Mouse (Mus musculus): ENCODE measurements at regions not wholly inside any gene's neighbourhood (a gene's known extent, or its start where the extent isn't known, plus 50 kb on each side); places are given as distances from the start of the nearest gene placed in this dataset.

DNA sequence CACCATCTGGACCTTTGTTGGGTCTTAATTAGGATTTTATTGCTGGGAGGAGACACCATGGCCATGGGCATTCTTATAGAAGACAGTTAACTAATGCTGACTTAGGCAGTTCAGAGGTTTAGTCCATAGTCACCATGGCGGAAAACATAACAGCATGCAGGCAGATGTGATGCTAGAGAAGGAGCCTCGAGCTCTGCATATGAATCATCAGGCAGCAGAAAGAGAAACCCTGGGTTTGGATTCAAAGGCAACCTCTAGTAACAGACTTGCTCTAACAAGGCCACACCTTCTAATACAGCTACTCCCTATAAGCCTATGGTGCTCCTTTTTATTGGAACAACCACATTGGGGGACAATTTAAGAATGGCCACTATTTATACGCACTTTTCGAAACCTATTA is 141.7 kb upstream of the Slco3a1 start:
- peaks cover 15% of the 10 kb centered on the region for H3K4me1 ChIP-seq (replicated peaks; ENCODE audit: low read depth, low read length)
- no peaks in the 10 kb centered on the region for H3K36me3 ChIP-seq (ENCODE audit: insufficient read depth, low read length)
- no peaks in the 10 kb centered on the region for H3K27me3 ChIP-seq (ENCODE audit: insufficient read depth, low read length)
- H3K9me3 ChIP-seq (ENCODE audit: low read length), result no peaks in the 10 kb centered on the region
- no peak for TF ChIP-seq POU5F1 (IDR thresholded peaks at IDR 0.05; ENCODE audit: borderline replicate concordance, low read length)
- no peak for TF ChIP-seq NANOG (IDR thresholded peaks at IDR 0.05; ENCODE audit: borderline replicate concordance, low read length)
- no peak for TF ChIP-seq CTCF (conservative IDR thresholded peaks at IDR 0.05; ENCODE audit: low read length)
- H3K4me3 ChIP-seq (replicated peaks; ENCODE audit: low read length), result no peak overlapping the region

DNA sequence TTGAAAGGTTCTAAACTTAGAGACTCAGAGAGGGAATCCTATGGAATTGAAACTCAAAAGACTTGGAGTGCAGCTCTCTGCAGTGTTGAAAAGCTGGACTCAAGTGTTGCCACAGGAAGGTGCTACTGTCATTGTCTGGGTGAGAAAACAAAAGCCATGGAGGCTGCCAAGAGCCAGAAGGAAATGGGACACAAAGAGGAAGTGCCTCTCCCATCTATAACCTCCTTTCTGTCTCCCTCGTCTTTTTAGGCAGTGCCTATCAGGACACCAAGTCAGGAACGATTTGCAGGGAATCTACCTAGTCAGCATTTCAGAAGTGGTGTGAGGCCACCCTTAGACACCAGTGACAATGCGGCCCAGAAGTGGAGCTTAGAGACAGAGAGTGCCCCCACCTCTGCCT is 138.5 kb upstream of the Slco3a1 start:
- no peaks in the 10 kb centered on the region for H3K36me3 ChIP-seq (ENCODE audit: insufficient read depth, low read length)
- no peaks in the 10 kb centered on the region for H3K9me3 ChIP-seq (ENCODE audit: low read length)
- no peak overlapping the region for H3K4me3 ChIP-seq (replicated peaks; ENCODE audit: low read length)
- TF ChIP-seq CTCF (conservative IDR thresholded peaks at IDR 0.05; ENCODE audit: low read length) (no peak), POU5F1 (IDR thresholded peaks at IDR 0.05; ENCODE audit: borderline replicate concordance, low read length) (no peak), NANOG (IDR thresholded peaks at IDR 0.05; ENCODE audit: borderline replicate concordance, low read length) (no peak)
- H3K4me1 ChIP-seq (replicated peaks; ENCODE audit: low read depth, low read length), result peaks cover 19% of the 10 kb centered on the region
- no peaks in the 10 kb centered on the region for H3K27me3 ChIP-seq (ENCODE audit: insufficient read depth, low read length)

DNA sequence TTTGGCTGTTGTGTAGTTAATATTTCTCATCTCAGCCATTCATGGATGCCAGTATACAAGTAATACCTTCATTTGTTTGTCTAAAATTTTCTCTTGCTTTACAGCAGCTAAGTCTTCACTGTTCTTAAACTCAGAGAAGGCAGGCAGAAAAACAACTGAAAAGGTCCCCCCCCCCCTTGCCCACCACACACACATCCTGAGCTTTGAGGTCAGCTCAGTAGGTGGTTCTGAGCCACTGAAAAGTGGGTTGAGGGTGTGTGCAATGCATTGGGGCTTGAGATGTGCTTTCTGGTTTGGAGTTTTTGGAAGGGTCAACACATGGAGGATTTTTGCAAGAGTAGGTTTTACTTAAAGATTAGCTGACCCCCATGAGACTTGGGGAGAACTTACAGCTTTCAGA is 136.1 kb upstream of the Slco3a1 start:
- TF ChIP-seq CTCF (conservative IDR thresholded peaks at IDR 0.05; ENCODE audit: low read length), result no peak
- H3K4me3 ChIP-seq (replicated peaks; ENCODE audit: low read length), result no peak overlapping the region

DNA sequence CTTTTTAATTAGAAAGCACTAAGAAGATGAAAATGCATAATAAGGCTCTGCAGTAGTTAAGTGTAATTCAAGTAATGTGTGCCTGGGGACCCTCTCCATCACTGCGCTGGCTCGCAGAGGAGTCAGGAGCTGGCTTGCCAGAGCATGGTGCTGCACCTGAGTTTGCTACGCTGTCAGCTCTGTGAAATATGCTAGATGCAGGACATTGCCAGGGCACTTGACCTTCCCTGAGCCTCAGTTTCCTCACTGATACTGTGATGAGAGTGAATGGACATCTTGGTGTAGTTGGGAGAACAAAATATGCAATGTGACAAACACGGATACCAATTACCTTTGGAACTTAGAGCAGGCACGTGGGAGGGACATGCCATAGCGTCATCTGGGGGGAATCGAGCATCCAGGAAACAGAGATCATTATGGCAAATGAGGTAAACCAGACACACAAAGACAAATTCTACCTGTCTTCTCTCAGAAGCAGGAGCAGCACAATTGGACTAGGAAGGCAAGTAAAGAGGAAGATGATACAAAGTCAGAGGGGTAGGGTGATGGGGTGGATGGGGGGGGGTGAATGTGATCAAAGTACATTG is 133.6 kb upstream of the Slco3a1 start:
- Histone ChIP-seq H3K36me3 (ENCODE audit: insufficient read depth, low read length) (no peaks in the 10 kb centered on the region), H3K4me3 (replicated peaks; ENCODE audit: low read length) (no peak overlapping the region), H3K9me3 (ENCODE audit: low read length) (no peaks in the 10 kb centered on the region), H3K27me3 (ENCODE audit: insufficient read depth, low read length) (no peaks in the 10 kb centered on the region), H3K4me1 (replicated peaks; ENCODE audit: low read depth, low read length) (peaks cover 25% of the 10 kb centered on the region)
- no peak for TF ChIP-seq NANOG (IDR thresholded peaks at IDR 0.05; ENCODE audit: borderline replicate concordance, low read length)
- TF ChIP-seq CTCF (conservative IDR thresholded peaks at IDR 0.05; ENCODE audit: low read length), result no peak
- no peak for TF ChIP-seq POU5F1 (IDR thresholded peaks at IDR 0.05; ENCODE audit: borderline replicate concordance, low read length)

More for the DNA sequence above, 136.1 kb upstream of the Slco3a1 start:
- no peaks in the 10 kb centered on the region for H3K9me3 ChIP-seq (ENCODE audit: low read length)
- no peaks in the 10 kb centered on the region for H3K36me3 ChIP-seq (ENCODE audit: insufficient read depth, low read length)
- H3K4me1 ChIP-seq (replicated peaks; ENCODE audit: low read depth, low read length), result peaks cover 30% of the 10 kb centered on the region
- H3K27me3 ChIP-seq (ENCODE audit: insufficient read depth, low read length), result no peaks in the 10 kb centered on the region

DNA sequence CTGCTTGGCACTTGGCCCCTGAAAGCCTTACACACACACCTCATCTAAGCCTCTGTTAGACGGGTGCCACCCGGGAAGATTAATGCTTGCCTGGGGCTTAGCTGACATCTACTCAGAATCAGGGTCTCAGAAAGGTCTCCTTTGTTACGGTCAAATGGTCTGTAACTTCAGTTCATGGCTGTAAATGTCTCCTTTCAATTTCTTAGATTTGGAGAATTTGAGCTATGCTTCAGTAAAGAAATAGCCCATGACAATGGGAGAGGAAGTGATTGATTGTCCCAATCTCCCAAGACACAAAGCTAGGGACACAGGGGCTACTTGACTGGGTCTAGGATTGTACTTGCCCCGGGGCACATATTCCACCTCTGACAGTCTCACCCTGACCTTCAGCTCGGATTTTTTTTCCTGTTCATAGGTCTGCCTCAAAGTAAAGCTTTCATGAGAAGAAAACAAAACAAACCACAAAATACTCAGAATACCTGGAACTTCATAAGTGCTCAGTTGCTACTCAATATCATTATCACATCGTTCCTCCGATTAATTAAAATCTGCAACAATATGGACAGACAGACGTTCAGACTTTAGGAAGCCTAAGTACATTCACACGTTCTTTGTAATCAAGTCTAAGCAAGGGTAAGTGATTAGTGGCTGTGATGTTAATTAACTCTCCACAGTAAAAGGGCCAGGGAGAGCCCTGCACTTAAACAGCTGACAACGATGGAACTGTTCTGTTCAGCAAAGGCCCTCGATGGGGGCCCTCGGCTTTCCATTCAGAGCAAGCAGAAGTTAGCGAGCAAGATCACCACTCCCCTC is 132.9 kb upstream of the Slco3a1 start:
- Histone ChIP-seq H3K27me3 (ENCODE audit: insufficient read depth, low read length) (no peaks in the 10 kb centered on the region), H3K9me3 (ENCODE audit: low read length) (no peaks in the 10 kb centered on the region), H3K4me1 (replicated peaks; ENCODE audit: low read depth, low read length) (peaks cover 21% of the 10 kb centered on the region), H3K4me3 (replicated peaks; ENCODE audit: low read length) (no peak overlapping the region), H3K36me3 (ENCODE audit: insufficient read depth, low read length) (no peaks in the 10 kb centered on the region)
- TF ChIP-seq NANOG (IDR thresholded peaks at IDR 0.05; ENCODE audit: borderline replicate concordance, low read length), result peak; percentile 91
- TF ChIP-seq POU5F1 (IDR thresholded peaks at IDR 0.05; ENCODE audit: borderline replicate concordance, low read length), result no peak

DNA sequence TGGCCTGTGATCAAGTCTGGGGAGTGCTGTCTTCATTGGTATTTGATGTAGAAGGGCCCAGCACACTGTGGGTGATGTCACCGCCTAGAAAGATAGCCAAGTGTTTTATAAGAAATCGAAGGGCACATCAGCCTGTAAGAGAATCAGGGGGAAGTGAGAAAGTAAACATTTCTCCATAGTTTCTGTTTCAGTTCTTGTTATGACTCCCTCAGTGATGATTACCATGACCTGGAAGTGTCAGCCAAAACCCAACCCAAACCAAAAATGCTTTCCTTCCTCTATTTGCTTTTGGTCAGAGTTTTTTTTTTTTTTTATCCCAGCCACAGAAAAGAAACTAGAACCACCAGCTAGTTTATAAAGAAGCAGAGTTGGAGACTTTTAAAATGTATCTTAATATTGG is 129.4 kb upstream of the Slco3a1 start:
- Histone ChIP-seq H3K27me3 (ENCODE audit: insufficient read depth, low read length) (no peaks in the 10 kb centered on the region), H3K9me3 (ENCODE audit: low read length) (no peaks in the 10 kb centered on the region), H3K36me3 (ENCODE audit: insufficient read depth, low read length) (no peaks in the 10 kb centered on the region), H3K4me1 (replicated peaks; ENCODE audit: low read depth, low read length) (peaks cover 15% of the 10 kb centered on the region), H3K4me3 (replicated peaks; ENCODE audit: low read length) (no peak overlapping the region)
- no peak for TF ChIP-seq POU5F1 (IDR thresholded peaks at IDR 0.05; ENCODE audit: borderline replicate concordance, low read length)
- no peak for TF ChIP-seq CTCF (conservative IDR thresholded peaks at IDR 0.05; ENCODE audit: low read length)
- TF ChIP-seq NANOG (IDR thresholded peaks at IDR 0.05; ENCODE audit: borderline replicate concordance, low read length), result no peak

DNA sequence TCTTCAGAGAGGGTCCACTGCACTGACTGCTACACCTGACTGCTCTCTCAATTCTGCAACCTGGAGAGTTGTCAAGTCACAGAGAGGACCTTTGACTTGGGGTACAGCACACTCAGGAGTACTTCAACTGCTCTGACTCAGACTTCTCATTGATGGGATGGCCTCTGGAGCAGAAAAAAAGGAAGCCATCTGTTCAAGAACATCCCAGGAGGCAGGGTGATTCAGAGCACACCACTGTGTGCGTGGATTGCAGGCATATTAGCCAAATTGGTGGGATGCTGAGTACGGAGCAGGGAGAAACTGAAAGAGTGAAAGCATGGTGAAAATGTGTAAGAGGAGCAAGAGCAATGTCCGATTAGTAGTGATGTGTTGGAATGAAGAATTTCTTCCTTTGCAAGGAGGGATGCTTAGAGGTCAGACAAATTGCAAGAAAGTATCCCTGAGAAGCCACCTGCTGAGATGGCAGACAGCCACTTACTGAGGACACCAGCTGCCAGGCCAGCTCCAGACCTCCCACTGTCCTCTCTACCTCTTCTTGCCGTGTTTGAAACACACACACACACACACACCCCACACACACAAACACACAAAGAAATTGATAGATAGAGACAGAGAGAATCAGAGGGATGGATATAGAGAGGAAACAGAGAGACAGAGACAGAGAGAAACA is 119.2 kb upstream of the Slco3a1 start:
- Histone ChIP-seq H3K36me3 (ENCODE audit: insufficient read depth, low read length) (no peaks in the 10 kb centered on the region), H3K27me3 (ENCODE audit: insufficient read depth, low read length) (no peaks in the 10 kb centered on the region), H3K4me1 (replicated peaks; ENCODE audit: low read depth, low read length) (no peaks in the 10 kb centered on the region), H3K4me3 (replicated peaks; ENCODE audit: low read length) (no peak overlapping the region), H3K9me3 (ENCODE audit: low read length) (no peaks in the 10 kb centered on the region)
- TF ChIP-seq POU5F1 (IDR thresholded peaks at IDR 0.05; ENCODE audit: borderline replicate concordance, low read length) (no peak), CTCF (conservative IDR thresholded peaks at IDR 0.05; ENCODE audit: low read length) (no peak), NANOG (IDR thresholded peaks at IDR 0.05; ENCODE audit: borderline replicate concordance, low read length) (no peak)

DNA sequence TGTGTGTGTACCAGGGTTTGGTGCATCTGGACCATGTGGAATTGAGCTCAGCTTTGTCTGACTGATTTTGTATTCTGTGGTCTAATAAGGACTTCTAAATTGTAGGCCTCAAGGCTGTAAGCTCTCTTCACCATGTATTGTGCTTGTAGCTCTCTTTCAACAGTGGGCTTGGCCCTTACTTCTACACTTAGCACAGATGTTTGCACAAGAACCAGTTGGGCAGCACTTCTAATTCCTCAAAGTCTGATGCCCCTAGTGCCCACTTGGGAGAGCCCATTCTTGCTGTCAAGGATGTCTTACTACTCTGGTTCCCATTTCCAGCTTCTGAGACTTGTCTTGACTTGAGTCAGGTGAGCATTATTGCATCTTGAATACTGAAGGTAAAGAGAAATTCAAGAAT is 114.5 kb upstream of the Slco3a1 start:
- TF ChIP-seq NANOG (IDR thresholded peaks at IDR 0.05; ENCODE audit: borderline replicate concordance, low read length) (no peak), POU5F1 (IDR thresholded peaks at IDR 0.05; ENCODE audit: borderline replicate concordance, low read length) (no peak), CTCF (conservative IDR thresholded peaks at IDR 0.05; ENCODE audit: low read length) (no peak)
- Histone ChIP-seq H3K27me3 (ENCODE audit: insufficient read depth, low read length) (no peaks in the 10 kb centered on the region), H3K4me1 (replicated peaks; ENCODE audit: low read depth, low read length) (peaks cover 15% of the 10 kb centered on the region), H3K4me3 (replicated peaks; ENCODE audit: low read length) (no peak overlapping the region), H3K9me3 (ENCODE audit: low read length) (no peaks in the 10 kb centered on the region), H3K36me3 (ENCODE audit: insufficient read depth, low read length) (no peaks in the 10 kb centered on the region)
